Mouse (Mus musculus) T-cell, adult 2 months (primary cell): Measurements from ENCODE around the gene Arhgef5.

Experiments used
- DNase-seq: peaks from one replicate; pipeline ENCODE4 v3.0.0; 2022; ENCODE audit warnings: low spot score

Arhgef5 gene

DNA sequence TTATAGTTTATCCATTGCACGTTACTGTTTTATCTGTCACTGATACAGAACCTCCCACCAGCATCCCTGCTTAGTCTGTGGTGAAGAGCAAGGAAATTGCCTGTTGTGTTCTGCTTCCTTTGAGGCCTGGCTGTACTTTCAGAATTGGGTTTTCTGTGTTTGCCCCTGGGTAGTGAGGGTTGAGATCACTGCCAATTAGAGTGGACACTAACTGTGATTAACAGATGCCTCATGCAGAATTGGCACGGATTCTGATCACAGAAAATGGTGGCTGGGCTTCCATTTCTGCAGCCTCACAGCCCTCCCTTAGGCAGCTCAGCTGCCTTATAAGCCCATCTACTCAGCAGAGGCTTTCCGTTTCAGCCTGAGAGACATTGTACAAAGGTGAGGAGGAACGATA, 68.1 kb downstream of the Arhgef5 start:
- no peak for DNase-seq

DNA sequence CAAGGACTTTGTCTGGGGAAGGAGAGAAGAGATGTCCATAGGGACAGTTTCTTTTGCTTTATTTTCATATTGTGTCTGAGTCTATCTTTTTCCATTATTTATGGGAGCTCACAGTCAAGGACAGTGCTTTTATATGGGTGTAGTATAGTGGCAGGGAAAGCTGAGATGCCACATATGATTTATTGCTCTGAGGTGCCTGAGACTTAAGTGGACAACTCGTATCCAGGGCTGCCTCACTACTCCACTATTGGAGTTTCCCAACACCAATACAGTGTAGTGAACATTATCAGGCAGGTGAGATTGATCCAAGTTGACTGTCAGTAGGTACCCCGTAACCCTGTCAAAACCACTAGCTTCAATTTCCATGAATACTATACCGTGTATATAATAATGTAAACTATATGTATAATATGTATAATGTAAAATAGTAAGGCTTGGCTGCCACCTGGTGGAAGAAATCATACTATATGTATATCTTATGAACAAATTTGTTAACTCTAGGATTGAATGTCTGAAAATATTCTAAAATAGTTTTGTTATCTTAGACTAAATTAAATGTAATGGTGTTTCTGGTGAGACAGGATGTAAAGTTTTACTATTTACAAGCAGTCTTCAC, 70.3 kb downstream of the Arhgef5 start:
- DNase-seq: no peak

DNA sequence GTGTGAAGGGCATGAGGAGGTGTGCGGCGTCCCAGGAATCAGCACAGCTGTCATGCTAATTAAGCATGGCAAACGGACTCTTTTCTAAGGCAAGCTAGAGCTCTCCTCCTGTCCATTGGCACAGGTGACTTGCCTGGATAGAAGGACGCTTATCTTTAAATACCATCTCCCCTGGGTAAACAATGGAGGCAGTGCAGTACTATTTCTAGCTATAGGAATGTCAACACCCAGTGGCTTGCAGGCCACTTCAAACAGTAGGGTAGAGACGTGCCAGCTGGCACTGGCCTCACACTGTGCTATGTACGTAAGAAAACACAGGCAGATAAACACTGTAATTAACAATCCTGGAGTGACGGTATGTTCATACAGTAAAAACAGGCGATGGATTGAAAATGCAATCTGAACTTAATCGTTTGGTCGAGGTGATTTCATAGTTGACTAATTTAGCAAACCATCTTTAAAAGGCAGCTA, 72.1 kb downstream of the Arhgef5 start:
- DNase-seq: no peak

- no peak for DNase-seq
Measured at GRCm38 (mm10) chr6:43338804-43339203, 73.4 kb downstream of the Arhgef5 start.
